30 mouse cellular contexts compared by ENCODE assay signal in the genomic region with DNA sequence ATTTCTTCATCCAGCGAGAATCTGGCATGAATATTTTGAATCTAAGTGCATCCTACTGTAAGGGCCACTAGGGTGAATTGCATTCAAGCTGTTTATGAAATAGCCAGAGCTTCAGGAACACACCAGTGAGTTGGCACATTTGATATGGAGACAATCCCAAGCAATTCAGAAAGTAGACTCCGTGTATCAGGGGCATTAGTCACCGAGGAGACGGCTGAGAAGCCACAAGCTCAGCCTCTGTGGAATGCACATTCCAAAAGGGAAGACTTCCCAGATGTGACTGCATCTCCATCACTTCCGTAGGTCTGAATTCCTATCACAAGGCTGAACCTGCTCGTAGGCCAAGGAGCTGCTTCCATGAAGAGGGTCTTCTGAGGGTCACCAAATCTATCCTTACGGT.
DNase-seq lines count a peak whose midpoint lies in the region; ATAC-seq and TF ChIP-seq lines count a peak whose summit lies in the region.
"Had no signal": no experiment of that assay in that cellular context is flagged by ENCODE, and none has a peak within 500 bp of the region (broad histone marks: within the 10 kb centered on the region; RNA-seq: fewer than 3 reads in every experiment).

No protein-coding gene starts in this region.

- no peak overlapping the region for H3K4me3 ChIP-seq in embryonic fibroblast, embryonic 13.5 days (ENCODE audit: insufficient read depth, low read length)
- H3K4me3 ChIP-seq: embryonic facial prominence, embryonic 12.5 days; embryonic facial prominence, embryonic 15.5 days; erythroblast, embryonic 14.5 days; forebrain, embryonic 10.5 days; forebrain, embryonic 13.5 days; heart, embryonic 12.5 days; heart, embryonic 15.5 days; hindbrain, embryonic 10.5 days; hindbrain, embryonic 13.5 days; intestine, embryonic 15.5 days had no signal

- TF ChIP-seq POLR2A in embryonic fibroblast, embryonic 13.5 days (IDR thresholded peaks at IDR 0.05; ENCODE audit: low read depth, low read length) = no peak

- no peaks in the 10 kb centered on the region for H3K4me1 ChIP-seq in embryonic fibroblast, embryonic 13.5 days (ENCODE audit: control insufficient read depth, insufficient read depth, low read length)
- H3K4me1 ChIP-seq: embryonic facial prominence, embryonic 12.5 days; embryonic facial prominence, embryonic 15.5 days; forebrain, embryonic 10.5 days; forebrain, embryonic 13.5 days; heart, embryonic 12.5 days; heart, embryonic 15.5 days; hindbrain, embryonic 10.5 days; hindbrain, embryonic 13.5 days; intestine, embryonic 15.5 days had no signal

- H3K27ac ChIP-seq in embryonic fibroblast, embryonic 13.5 days (ENCODE audit: insufficient read depth, low read length) = peak overlapping the region; percentile 44
- H3K27ac ChIP-seq: embryonic facial prominence, embryonic 12.5 days; embryonic facial prominence, embryonic 15.5 days; forebrain, embryonic 10.5 days; forebrain, embryonic 13.5 days; heart, embryonic 15.5 days; hindbrain, embryonic 10.5 days; hindbrain, embryonic 13.5 days; intestine, embryonic 15.5 days had no signal

- ATAC-seq in activated CD4-positive, CD25-positive, alpha-beta regulatory T cell, adult 4 months = no peak
- no peak for ATAC-seq in CD4-positive, CD25-positive, alpha-beta regulatory T cell, adult 4 months
- ATAC-seq: forebrain, embryonic 13.5 days; forebrain, postnatal 0 days; hindbrain, embryonic 16.5 days; intestine, embryonic 15.5 days had no signal

- peak; percentile 96 for DNase-seq in 3T3-L1 (ENCODE audit: low read depth, low spot score)
- peak; percentile 63 for DNase-seq in Muller cell, postnatal 12 days (ENCODE audit: inconsistent ontology term)
- DNase-seq in frontal cortex, adult 2 months (ENCODE audit: extremely low spot score in 1 of 2, low spot score in 1 of 2) = no peak
- DNase-seq: adrenal gland, adult 2 months; adrenal gland, postnatal 14 days; B cell, adult 2 months; cerebellum, adult 11 months; cerebellum, adult 2 months; cerebellum, adult 9-11 months; cerebellum, postnatal 25 days; forebrain, postnatal 0 days; gastrocnemius, postnatal 25 days; heart, adult 18-20 months; heart, postnatal 10 days; heart, postnatal 36 days; kidney, adult 11 months had no signal

- TF ChIP-seq CTCF in embryonic fibroblast, embryonic 13.5 days (IDR thresholded peaks at IDR 0.05; ENCODE audit: borderline replicate concordance, insufficient read depth, low read length) = no peak

Comparison
In these comparisons a context has a peak if more than half of its experiments do, and no peak if none do; other contexts are left out.
1. DNase-seq: peak in 3T3-L1 (single experiment) and Muller cell, postnatal 12 days (single experiment); none in frontal cortex, adult 2 months (0 of 2).